Mouse (Mus musculus) forebrain, embryonic 16.5 days (tissue): ENCODE measurements around the gene Ctso. TPM values are rescaled to one million over a fixed set of nuclear protein-coding genes. Genes with fewer than 3 reads are reported as not detected.

Source experiments
- ATAC-seq: fragments of 200-750 bp; cut with Nextera tagmentation; 2 replicates; pipeline ENCODE4 v1.8.0; 2017; ENCODE audit warnings: mild to moderate bottlenecking, moderate library complexity
- H3K27ac ChIP-seq: fragments of 300-500 bp; sonication (generic); 2 replicates; pipeline ENCODE4 v1.5.1; 2014; ENCODE audit warnings: low read length, control low read depth
- H3K27me3 ChIP-seq: fragments of 300-500 bp; sonication (generic); replicated peaks from 2 replicates; pipeline ENCODE4 v1.6.1; 2014; ENCODE audit warnings: low read length; ENCODE audit not compliant: control insufficient read depth, insufficient read depth
- H3K36me3 ChIP-seq: fragments of 300-500 bp; sonication (generic); 2 replicates; pipeline ENCODE4 v1.6.1; 2014; ENCODE audit not compliant: control insufficient read depth, insufficient read depth
- H3K4me1 ChIP-seq: fragments of 300-500 bp; sonication (generic); replicated peaks from 2 replicates; pipeline ENCODE4 v1.6.1; 2014; ENCODE audit warnings: low read length; ENCODE audit not compliant: control insufficient read depth, insufficient read depth
- H3K4me2 ChIP-seq: fragments of 300-500 bp; sonication (generic); 2 replicates; pipeline ENCODE4 v1.6.1; 2014; ENCODE audit warnings: mild to moderate bottlenecking, low read length, control low read depth
- H3K4me3 ChIP-seq: fragments of 300-500 bp; sonication (generic); replicated peaks from 2 replicates; pipeline ENCODE4 v1.5.1; 2014; ENCODE audit warnings: mild to moderate bottlenecking, low read length, control low read depth
- H3K9ac ChIP-seq: fragments of 300-500 bp; sonication (generic); replicated peaks from 2 replicates; pipeline ENCODE4 v1.6.1; 2014; ENCODE audit warnings: low read depth, low read length, control low read depth
- H3K9me3 ChIP-seq: fragments of 300-500 bp; sonication (generic); 2 replicates; pipeline ENCODE4 v1.6.1; 2016; ENCODE audit warnings: low read length; ENCODE audit not compliant: control insufficient read depth
- WGBS: fragments of 180-500 bp; shearing (Covaris S2); extraction: QIAGEN DNeasy Blood & Tissue Kit; methylation state at CpG from one replicate; pipeline ENCODE4 v1.1.7; 2014; 5-methylcytosine and 5-hydroxymethylcytosine counted together
- polyA plus RNA-seq: library from polyadenylated mRNA; unstranded; fragments of >200 nt; fragmentation: Nextera tagmentation; extraction: Ambion mirVana; gene quantifications from 2 replicates; pipeline ENCODE4 v1.2.1, GENCODE M21; 2015

The Ctso gene
- polyA plus RNA-seq, 1 experiment from 2014 or later = 6.8 TPM

GRCm38 (mm10) chr3:81943097-81943496 lies 10.7 kb downstream of the Ctso start:
- ATAC-seq = no peak
- H3K27ac ChIP-seq = no peak overlapping the region
- H3K36me3 ChIP-seq = no peaks in the 10 kb centered on the region
- no peaks in the 10 kb centered on the region for H3K4me1 ChIP-seq
- no peak overlapping the region for H3K4me2 ChIP-seq
- H3K9ac ChIP-seq = no peak overlapping the region
- H3K27me3 ChIP-seq = no peaks in the 10 kb centered on the region
- WGBS = 82% methylated on average over 3 of the region's 3 CpGs
- no peaks in the 10 kb centered on the region for H3K9me3 ChIP-seq
- H3K4me3 ChIP-seq = no peak overlapping the region

- Histone ChIP-seq H3K4me2 (no peak overlapping the region), H3K27ac (no peak overlapping the region), H3K4me3 (no peak overlapping the region), H3K9me3 (no peaks in the 10 kb centered on the region), H3K4me1 (no peaks in the 10 kb centered on the region), H3K36me3 (no peaks in the 10 kb centered on the region), H3K27me3 (no peaks in the 10 kb centered on the region), H3K9ac (no peak overlapping the region)
- 93% methylated on average over 7 of the region's 7 CpGs for WGBS
- no peak for ATAC-seq
Observed at GRCm38 (mm10) chr3:81944851-81945393, 12.5 kb downstream of the Ctso start.

- Histone ChIP-seq H3K9me3 (no peaks in the 10 kb centered on the region), H3K27me3 (no peaks in the 10 kb centered on the region), H3K4me1 (no peaks in the 10 kb centered on the region), H3K36me3 (no peaks in the 10 kb centered on the region), H3K9ac (no peak overlapping the region), H3K27ac (no peak overlapping the region), H3K4me2 (no peak overlapping the region), H3K4me3 (no peak overlapping the region)
- WGBS = 91% methylated on average over 1 of the region's 1 CpGs
- no peak for ATAC-seq
Observed at GRCm38 (mm10) chr3:81949048-81949447, 16.6 kb downstream of the Ctso start.

- WGBS = 45% methylated on average over 2 of the region's 2 CpGs
- no peak overlapping the region for H3K4me2 ChIP-seq
- H3K9ac ChIP-seq = no peak overlapping the region
Observed at GRCm38 (mm10) chr3:81951785-81952184, 19.4 kb downstream of the Ctso start.

GRCm38 (mm10) chr3:81957484-81957883 lies 25.1 kb downstream of the Ctso start:
- H3K27me3 ChIP-seq = no peaks in the 10 kb centered on the region
- H3K27ac ChIP-seq = no peak overlapping the region
- no peaks in the 10 kb centered on the region for H3K4me1 ChIP-seq
- H3K4me2 ChIP-seq = no peak overlapping the region
- ATAC-seq = peak; percentile 67; the same call in 1 of the 2 replicates
- no peaks in the 10 kb centered on the region for H3K36me3 ChIP-seq
- H3K9me3 ChIP-seq = no peaks in the 10 kb centered on the region
- no peak overlapping the region for H3K4me3 ChIP-seq
- H3K9ac ChIP-seq = no peak overlapping the region
- WGBS = 66% methylated on average over 5 of the region's 5 CpGs

More at GRCm38 (mm10) chr3:81951785-81952184, 19.4 kb downstream of the Ctso start:
- Histone ChIP-seq H3K27me3 (no peaks in the 10 kb centered on the region), H3K4me1 (no peaks in the 10 kb centered on the region), H3K4me3 (no peak overlapping the region), H3K27ac (no peak overlapping the region), H3K9me3 (no peaks in the 10 kb centered on the region), H3K36me3 (no peaks in the 10 kb centered on the region)
- peak; percentile 61 for ATAC-seq

- ATAC-seq = no peak
- Histone ChIP-seq H3K9me3 (no peaks in the 10 kb centered on the region), H3K9ac (no peak overlapping the region), H3K4me3 (no peak overlapping the region), H3K4me2 (no peak overlapping the region), H3K36me3 (no peaks in the 10 kb centered on the region), H3K27me3 (no peaks in the 10 kb centered on the region), H3K4me1 (peaks cover 2% of the 10 kb centered on the region; the same call in 1 of the 2 replicates), H3K27ac (no peak overlapping the region)
- 87% methylated on average over 5 of the region's 5 CpGs for WGBS
Observed at GRCm38 (mm10) chr3:81961336-81961735, 28.9 kb downstream of the Ctso start.

- H3K36me3 ChIP-seq = no peaks in the 10 kb centered on the region
- ATAC-seq = no peak
- WGBS = 72% methylated on average over 5 of the region's 5 CpGs
- no peak overlapping the region for H3K4me2 ChIP-seq
- H3K9ac ChIP-seq = no peak overlapping the region
- H3K4me3 ChIP-seq = no peak overlapping the region
- H3K27me3 ChIP-seq = no peaks in the 10 kb centered on the region
- peaks cover 2% of the 10 kb centered on the region; the same call in 1 of the 2 replicates for H3K4me1 ChIP-seq
- no peaks in the 10 kb centered on the region for H3K9me3 ChIP-seq
- H3K27ac ChIP-seq = no peak overlapping the region
Observed at GRCm38 (mm10) chr3:81963768-81964167, 31.4 kb downstream of the Ctso start.

- no peaks in the 10 kb centered on the region for H3K36me3 ChIP-seq
- no peak overlapping the region for H3K9ac ChIP-seq
- no peak overlapping the region for H3K4me3 ChIP-seq
- H3K27ac ChIP-seq = no peak overlapping the region
- ATAC-seq = no peak
- no peaks in the 10 kb centered on the region for H3K27me3 ChIP-seq
- no peaks in the 10 kb centered on the region for H3K9me3 ChIP-seq
- peaks cover 2% of the 10 kb centered on the region; the same call in 1 of the 2 replicates for H3K4me1 ChIP-seq
- 56% methylated on average over 3 of the region's 3 CpGs for WGBS
- H3K4me2 ChIP-seq = no peak overlapping the region
Observed at GRCm38 (mm10) chr3:81964596-81964995, 32.2 kb downstream of the Ctso start.

GRCm38 (mm10) chr3:81975607-81976006 lies 43.2 kb downstream of the Ctso start:
- no peak overlapping the region for H3K9ac ChIP-seq
- H3K4me1 ChIP-seq = no peaks in the 10 kb centered on the region
- whole genome bisulfite sequencing = 73% methylated on average over 4 of the region's 4 CpGs
- no peak overlapping the region for H3K4me2 ChIP-seq
- H3K36me3 ChIP-seq = no peaks in the 10 kb centered on the region
- no peak for ATAC-seq
- no peaks in the 10 kb centered on the region for H3K27me3 ChIP-seq
- no peaks in the 10 kb centered on the region for H3K9me3 ChIP-seq
- H3K4me3 ChIP-seq = no peak overlapping the region
- H3K27ac ChIP-seq = no peak overlapping the region

GRCm38 (mm10) chr3:81976102-81976501 lies 43.7 kb downstream of the Ctso start, which contains the start of gene Tdo2:
TSS of gene Tdo2 (minus strand) at chr3:81976202.
- Histone ChIP-seq H3K9ac (no peak within 1 kb of the TSS), H3K9me3 (no peaks in the 10 kb centered on the region), H3K4me1 (no peaks in the 10 kb centered on the region), H3K4me3 (no peak within 1 kb of the TSS), H3K4me2 (no peak within 1 kb of the TSS), H3K27me3 (no peaks in the 10 kb centered on the region), H3K36me3 (no peaks in the 10 kb centered on the region), H3K27ac (no peak within 1 kb of the TSS)
- no peak for ATAC-seq
